Mouse (Mus musculus): ENCODE data around the gene Znrd1. TPM values are rescaled to one million over a fixed set of nuclear protein-coding genes. Genes with fewer than 3 reads are reported as not detected.

The Znrd1 gene
- total RNA-seq, 2 experiments from 2014 or later, result 21.4 to 26.9 TPM

DNA sequence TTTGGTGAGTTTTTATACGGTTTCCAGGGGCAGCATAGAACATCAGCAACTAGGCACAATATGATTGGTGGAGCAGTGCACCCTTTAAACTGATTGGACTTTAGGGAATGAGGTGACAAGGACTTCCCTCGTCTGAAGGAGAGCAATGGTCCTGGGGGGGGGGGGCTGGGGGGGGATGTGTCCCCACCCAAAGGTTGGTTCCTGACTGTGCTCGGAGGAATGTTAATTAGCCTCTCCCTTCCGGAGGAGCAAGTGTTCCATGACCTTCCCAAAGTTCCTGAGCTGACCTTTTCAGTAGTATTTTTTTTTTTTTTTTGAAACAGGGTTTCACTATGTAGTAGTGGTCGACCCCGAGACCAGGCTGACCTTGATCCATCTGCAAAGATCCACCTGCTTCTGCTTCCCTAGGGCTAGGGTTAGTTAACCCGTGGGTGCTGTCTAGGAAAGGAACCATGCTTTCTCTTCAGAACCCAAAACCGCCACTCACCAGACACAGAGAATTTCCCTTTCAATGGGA is 15.0 kb upstream of the Znrd1 start:
- intact Hi-C loops (cut with DNase I), result no loop called here

GRCm38 (mm10) chr17:36972791-36973190 is 14.4 kb upstream of the Znrd1 start:
- DNase-seq, result no peak

More for the DNA sequence above, 15.0 kb upstream of the Znrd1 start:
- no peak for DNase-seq

DNA sequence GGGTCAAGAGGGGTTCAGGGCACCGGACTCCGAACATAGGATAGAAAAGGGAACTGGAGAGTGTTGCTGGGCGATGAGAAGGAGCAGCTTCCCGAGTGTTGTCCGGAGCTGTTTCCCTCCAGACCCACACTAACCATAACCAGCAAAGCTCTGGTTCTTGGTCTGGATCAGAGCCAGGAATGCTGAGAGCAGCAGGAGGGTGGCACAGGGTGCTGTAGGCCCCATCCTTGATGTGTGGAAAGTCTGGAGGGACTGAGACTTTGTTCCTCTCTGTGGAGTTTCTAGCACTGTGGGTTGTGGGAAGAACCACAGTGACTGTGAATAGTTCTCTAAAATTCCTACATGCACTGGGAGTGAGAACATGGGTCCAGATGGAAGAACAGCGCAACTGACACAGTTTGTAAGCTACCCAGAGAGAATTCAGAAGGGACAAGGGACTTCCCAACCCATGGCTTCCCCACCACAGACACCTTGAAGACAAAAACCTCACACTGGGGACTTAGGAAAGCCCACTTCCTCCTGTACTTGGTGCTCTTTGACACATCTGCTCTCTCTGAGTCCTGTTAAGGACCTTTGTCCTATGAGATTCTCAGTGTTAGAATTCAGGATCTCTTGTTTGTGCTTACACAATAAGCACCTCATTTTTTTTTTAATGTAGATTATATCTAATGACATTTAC is 13.0 kb upstream of the Znrd1 start:
- no peak for DNase-seq
- intact Hi-C loops (cut with DNase I), result no loop called here

More at GRCm38 (mm10) chr17:36972791-36973190, 14.4 kb upstream of the Znrd1 start:
- intact Hi-C loops (cut with DNase I), result no loop called here

- intact Hi-C loops (cut with DNase I), result no loop called here
- DNase-seq, result no peak
Observed at GRCm38 (mm10) chr17:36970316-36970890, 12.0 kb upstream of the Znrd1 start.

DNA sequence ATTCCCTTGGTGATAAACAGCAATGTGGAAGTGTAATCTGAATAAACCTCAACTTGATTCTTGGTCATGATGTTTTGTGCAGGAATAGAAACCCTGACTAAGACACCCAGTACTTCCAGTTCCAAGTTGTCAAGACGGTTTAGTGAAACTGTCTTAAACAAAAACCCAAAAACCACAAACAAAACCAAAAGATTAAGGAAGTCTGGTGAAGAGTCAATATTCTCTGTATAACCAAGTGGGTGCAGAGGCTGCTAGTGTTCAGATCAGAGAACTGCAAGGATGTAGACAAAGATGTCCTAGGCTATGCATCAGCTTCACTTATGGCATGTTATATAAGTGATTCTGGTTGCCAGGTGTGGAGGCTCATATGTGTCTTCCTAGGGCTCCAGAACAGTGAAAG is 8.5 kb upstream of the Znrd1 start:
- no peak for DNase-seq
- intact Hi-C loops (cut with DNase I), result no loop called here

DNA sequence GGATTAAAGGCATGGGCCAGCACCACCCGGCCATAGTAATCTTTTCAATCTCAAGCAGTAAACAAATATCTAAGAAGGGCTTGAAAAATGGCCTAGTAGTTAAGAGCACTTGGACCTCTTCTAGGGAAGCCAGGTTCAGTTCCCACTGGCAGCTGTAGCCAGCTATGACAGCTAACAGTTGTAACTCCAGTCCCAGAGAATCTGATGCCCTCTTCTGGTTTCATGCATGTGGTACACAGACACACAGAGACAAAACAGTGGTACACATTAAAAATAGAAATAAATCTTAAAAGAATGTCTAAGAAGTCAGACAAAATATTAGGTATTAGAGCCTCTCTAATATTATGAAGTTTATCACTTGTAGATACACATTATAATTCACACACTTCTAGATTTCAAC is 2.8 kb upstream of the Znrd1 start:
- intact Hi-C loops (cut with DNase I), result no loop called here

DNA sequence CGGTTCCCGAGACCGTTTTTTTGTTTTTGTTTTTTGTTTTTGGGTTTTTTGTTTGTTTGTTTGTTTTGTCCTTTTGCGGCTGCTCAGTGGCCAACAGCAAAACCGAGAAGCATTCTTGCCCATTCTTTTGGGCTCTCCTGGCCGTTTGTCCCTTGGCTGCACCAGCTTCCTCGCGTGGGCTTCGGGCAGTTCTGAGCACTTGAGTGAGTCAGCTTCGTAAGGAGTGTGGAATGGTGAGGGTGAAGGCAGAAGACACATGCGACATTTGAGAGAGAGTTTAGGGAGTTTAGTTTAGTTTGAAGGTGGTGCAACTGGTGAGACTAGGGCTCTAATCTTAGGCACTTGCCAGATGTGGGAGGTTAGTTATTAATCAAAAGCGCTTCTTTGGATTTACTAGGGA is 525 bp upstream of the Znrd1 start:
- intact Hi-C loops (cut with DNase I), result loop anchor here (5.0 kb wide), 1 partner anchor 42 kb away; no protein-coding TSS in a partner anchor
- DNase-seq, result peak in 1 of 2 experiments; percentile 10

More for the DNA sequence above, 2.8 kb upstream of the Znrd1 start:
- no peak for DNase-seq

DNA sequence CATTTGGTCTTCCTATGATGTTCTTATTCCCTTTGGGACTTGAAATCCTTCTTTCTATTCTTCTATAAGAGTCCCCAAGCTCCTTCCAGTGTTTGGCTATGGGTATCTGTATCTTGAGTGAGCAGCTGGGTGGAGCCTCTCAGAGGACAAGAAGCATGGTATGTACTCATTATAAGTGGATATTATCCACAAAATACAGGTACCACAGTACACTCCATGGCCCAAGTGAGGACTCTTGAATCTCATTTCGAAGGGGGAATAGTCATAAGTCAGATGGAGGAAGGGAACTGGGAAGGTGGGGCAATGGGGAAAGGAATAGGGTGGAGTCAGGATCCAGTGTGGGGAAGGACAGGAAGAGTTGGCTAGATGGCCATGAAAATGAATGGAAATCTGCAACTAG is 5.3 kb downstream of the Znrd1 start:
- DNase-seq, result no peak
- intact Hi-C loops (cut with DNase I), result loop anchor here (5.0 kb wide), 1 partner anchor 111 kb away; no protein-coding TSS in a partner anchor

DNA sequence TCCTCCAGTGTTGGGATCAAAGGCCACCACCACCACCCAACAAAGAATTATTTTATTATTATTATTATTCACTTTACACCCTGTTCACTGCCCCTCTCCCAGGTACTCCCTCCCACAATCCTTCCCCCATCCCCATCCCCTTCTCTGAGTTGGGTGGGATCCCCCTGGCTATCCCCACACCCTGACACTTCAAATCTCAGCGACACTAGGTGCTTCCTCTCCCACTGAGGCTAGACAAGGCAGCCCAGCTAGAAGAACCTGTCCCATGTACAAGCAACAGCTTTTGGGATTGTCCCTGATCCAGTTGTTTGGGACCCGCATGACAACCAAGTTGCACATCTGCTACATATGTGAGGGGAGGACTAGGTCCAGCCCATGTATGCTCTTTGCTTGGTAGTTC is 5.7 kb downstream of the Znrd1 start:
- no peak for DNase-seq
- intact Hi-C loops (cut with DNase I), result loop anchor here (5.0 kb wide), 1 partner anchor 110 kb away; no protein-coding TSS in a partner anchor

GRCm38 (mm10) chr17:36950981-36951947 is 7.1 kb downstream of the Znrd1 start, which contains the start of gene Ppp1r11:
Gene Ppp1r11, minus strand, starts transcription at chr17:36951741.
- DNase-seq, result peak; percentile 92 to 95
- intact Hi-C loops (cut with DNase I), result loop anchor here (5.0 kb wide), 1 partner anchor 109 kb away; no protein-coding TSS in a partner anchor

GRCm38 (mm10) chr17:36949265-36949664 is 9.1 kb downstream of the Znrd1 start:
- no peak for DNase-seq
- intact Hi-C loops (cut with DNase I), result no loop called here

DNA sequence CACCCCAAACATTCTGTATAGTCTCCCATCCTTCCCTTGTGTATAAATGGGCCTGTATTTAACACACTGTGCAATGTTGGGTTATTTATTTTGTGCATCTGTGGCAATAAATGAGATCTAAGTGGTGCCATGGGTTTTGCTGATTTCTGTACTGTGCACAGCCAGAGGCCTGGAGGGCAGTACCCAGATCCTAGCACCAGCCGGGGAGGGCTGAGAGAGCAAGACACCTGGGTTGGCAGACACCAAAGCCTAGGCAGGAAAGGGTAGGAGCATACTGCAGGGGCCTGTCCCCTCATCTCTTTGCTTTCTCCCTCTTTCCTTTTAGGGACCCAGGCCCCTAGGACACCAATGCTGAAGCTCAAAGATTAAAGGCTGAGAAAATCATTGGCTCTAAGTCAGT is 10.1 kb downstream of the Znrd1 start:
- intact Hi-C loops (cut with DNase I), result no loop called here
- DNase-seq, result no peak

- intact Hi-C loops (cut with DNase I), result no loop called here
Observed at GRCm38 (mm10) chr17:36947051-36947819, 11.1 kb downstream of the Znrd1 start.

DNA sequence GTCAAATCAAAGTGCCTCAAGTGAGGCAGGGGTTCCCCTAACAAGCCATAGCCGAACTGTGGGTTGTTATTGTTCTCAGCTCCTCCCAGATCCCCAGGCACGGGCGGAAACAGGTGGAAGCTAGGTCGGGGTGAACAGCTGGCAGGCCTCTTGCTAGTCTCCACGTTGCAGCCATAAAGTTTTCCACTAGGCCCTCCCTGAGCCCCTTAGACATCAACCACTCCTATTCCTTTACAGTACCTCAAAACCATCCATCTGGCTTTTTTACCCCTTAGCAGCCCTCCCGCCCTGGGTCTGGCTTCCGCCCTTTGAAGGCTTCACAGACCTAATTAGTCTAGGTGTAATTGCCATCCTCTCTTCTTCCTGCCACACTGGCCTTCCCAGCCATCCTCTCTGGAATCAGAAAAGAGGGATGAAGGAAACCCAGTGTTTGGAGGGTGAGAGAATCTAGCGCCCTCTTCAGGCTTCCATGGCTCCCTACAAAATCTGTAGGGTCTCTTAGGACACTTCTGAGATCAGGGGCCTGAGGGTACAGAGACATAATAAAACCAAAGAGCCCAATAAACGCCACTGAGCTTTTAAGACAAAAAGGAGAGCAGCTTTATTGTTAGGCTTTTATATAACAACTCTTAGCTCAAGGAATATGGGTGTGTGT is 14.1 kb downstream of the Znrd1 start:
- intact Hi-C loops (cut with DNase I), result no loop called here
- no peak for DNase-seq

More at GRCm38 (mm10) chr17:36947051-36947819, 11.1 kb downstream of the Znrd1 start:
- DNase-seq, result peak; percentile 57 to 65

DNA sequence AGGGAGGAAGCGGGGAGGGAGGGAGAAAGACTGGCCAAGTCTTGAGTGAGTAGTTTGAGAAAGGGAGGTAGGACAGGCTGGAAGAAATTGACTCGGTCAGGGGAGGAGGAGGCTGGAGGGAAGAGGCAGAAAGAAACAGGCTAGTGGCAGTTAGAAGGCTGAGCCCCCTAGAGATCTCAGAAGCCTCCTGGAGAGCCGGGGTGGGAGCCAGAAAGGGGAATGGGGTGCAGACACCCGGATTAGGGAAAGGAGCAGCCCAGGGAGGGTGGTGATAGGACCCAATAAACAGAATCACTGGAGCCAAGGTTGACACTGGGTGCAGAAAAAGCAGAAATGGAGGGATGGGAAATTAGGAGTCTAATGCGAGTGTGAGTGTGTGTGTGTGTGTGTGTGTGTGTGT is 14.7 kb downstream of the Znrd1 start:
- intact Hi-C loops (cut with DNase I), result loop anchor here (2.0 kb wide), 1 partner anchor 29 kb away; no protein-coding TSS in a partner anchor
- DNase-seq, result no peak

GRCm38 (mm10) chr17:36942791-36943471 is 15.4 kb downstream of the Znrd1 start, which contains the start of gene Rnf39:
Gene Rnf39, plus strand, starts transcription at chr17:36942918.
- peak in 1 of 2 experiments; percentile 14 for DNase-seq
- intact Hi-C loops (cut with DNase I), result loop anchor here (2.0 kb wide), 1 partner anchor 28 kb away; no protein-coding TSS in a partner anchor

GRCm38 (mm10) chr17:36942391-36942790 is 16.0 kb downstream of the Znrd1 start:
- intact Hi-C loops (cut with DNase I), result loop anchor here (2.0 kb wide), 1 partner anchor 28 kb away; no protein-coding TSS in a partner anchor
- peak; percentile 58 to 67 for DNase-seq

DNA sequence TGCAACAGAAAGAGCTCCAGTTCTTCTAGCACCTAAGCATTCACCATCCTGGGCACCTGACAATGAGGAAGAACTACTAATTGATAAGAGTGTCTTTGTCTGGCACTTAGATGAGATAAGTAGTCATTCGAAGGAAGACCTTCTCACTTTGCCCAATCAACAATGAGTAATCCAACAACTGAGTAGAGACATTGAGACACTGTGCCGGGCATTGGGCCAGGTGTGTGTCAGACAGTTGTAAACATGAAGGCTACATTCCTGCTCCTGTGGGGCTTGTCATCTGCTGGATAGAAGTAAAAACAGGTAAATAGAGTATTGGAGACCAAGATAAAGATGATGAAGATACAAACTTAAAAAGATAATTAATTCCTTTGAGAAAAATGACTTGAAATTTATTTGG is 20.3 kb downstream of the Znrd1 start:
- no peak for DNase-seq
- intact Hi-C loops (cut with DNase I), result no loop called here
